Mouse (Mus musculus) cerebellum, adult 18-20 months (tissue): ENCODE data around the gene Hes2.

ENCODE experiments used
- DNase-seq, 2 experiments: peaks; one replicate each; pipeline ENCODE4 v3.0.0; 2021

Gene Hes2

GRCm38 (mm10) chr4:152131809-152132771, 26.6 kb upstream of the Hes2 start:
- DNase-seq, result no peak

DNA sequence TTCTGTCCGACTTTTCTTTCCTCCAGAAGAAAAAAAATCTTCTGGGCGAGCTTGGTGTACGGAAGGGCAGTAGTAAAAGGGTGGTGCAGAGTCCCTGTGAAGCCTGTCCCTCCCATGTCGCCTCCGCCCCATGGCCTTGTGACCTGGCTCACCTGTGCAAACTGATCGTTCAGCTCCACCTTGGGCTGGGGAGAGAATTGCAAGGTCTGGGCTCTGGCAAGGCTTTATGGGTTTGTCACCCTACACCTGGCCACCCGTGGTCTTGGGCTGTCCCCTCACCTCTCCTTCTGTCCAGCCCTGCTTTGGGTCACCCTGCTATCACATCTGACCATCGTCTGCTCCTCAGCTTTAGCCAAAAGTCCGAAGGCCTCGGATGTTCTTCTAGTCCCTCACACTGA, 25.9 kb upstream of the Hes2 start:
- no peak for DNase-seq

GRCm38 (mm10) chr4:152133213-152133612, 25.5 kb upstream of the Hes2 start:
- DNase-seq, result no peak

DNA sequence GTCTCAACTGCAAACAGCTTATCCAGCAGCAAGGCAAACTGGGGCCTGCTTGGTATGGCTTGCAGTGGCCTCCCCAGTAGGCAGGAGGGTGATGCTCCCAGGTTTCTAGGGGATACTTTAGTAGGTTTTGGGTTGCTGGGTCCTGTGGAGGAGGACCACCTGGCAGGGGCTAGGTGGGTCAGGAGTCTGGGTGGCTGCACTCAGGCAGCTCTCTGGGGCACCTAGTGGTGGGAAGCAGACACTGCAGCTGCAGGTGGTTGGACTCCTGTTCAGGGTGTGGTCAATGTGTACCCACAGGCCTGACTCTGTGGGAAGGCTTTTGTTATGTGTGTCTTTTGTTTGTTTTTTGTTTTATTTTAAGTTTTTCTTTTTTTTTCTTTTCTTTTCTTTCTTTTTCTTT, 24.2 kb upstream of the Hes2 start:
- peak; percentile 51 to 53 for DNase-seq

DNA sequence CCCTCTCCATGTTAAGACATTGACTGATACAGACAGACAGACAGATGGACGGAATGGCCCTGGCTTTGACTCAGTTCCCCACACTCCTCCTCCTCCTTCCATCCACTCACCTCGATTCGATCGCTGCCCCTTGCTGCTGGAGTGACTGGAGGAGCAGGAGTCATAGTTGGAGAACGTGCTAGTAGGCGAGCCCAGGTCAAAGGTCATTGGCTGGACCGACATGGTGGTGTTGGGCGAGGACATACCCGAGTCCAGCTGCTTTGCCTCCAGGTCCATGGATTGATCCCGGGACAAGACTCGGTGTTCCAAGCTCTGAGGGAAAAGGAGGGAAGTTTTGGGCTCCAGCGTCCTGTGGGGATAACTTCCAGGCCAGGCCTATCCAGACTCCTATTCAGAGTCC, 23.3 kb upstream of the Hes2 start:
- DNase-seq, result no peak

DNA sequence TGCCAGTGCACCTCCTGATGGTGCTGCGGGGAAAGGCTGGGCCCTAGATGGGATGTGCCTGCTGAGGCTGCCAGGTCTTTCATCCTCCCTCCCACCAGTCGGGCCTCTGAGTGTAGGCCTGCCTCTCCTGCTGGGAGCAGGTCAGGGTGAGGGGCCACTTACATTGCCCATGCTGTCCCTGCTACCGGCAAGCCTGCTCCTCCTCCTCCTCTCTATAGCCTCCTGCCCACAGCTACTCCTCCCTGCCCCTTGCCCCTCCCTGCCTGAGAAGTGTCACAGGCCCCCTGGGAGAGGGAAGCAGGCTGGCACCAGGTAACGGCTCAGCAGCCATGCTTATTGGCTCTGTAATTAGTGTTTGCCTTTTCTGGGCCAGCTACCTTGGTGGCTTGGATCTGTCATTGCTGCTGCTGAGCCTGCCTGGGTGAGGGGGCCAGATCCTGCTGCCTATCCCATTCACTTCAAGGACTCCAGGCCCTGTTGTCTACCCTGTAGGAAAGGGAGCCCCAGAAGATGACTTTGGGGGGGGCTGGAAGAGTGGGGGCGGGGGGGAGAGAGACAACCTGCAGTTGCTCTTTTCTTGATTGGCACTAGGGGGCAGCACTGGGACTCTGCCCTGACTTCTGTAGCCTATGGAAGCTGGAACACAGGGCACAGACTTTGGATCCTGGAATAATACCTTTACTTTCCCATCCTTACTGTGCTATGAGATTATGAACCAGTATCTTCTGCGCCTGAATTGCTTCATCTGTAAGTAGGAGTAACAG, 22.4 kb upstream of the Hes2 start:
- DNase-seq, result peak; percentile 28 to 41

DNA sequence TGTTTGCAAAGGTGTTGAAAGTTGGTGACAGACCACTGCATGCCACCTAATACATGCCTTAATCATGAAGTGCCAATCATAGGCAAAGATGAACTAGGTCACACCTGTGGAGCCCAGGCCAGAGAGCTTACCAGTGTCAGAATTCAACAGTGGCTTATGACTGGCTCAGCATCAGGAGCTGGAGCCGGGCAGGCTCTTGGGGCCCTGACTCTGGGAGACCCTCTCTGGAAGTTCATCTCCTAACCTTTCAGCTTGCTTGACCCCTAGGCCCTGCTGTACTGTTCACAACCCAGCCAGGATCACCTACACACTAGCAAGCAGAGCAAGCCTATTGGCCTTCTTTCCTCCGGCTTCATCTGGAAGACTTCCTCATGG, 21.8 kb upstream of the Hes2 start:
- no peak for DNase-seq

DNA sequence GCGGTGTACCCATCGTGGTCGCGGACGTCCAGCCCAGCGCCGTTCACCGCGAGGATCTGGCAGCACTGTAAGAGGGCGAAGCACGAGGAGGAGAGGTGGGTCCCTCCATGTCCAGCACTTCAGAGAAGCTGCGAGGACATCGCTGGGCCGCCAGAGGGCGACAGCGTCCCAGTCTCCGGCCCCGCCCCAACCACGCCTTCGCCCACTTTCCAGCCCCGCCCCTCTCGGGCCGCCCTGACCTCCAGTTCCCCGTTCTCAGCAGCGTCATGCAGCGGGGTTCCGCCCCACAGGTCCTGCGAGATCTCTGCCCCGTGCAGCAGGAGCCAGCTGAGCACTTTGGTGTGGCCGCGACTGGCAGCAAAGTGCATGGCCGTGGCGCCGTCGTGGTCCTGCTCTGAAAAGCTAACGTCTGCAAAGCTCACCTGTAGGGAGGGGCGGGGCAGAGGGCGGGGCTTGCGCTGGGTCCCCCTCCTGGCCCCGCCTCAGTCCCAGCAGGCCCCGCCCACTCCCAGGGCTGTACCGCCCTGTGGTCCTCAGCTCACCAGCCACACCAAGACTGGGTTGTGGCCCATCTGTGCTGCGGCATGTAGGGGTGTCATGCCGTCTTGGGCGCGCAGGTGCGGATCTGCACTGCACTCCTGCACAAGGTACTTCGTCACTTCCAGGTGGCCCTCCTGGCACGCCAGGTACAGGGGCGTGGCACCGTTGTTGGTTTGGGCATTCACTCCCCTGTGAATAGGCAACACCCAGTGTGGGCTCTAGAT, 20.0 kb upstream of the Hes2 start:
- peak; percentile 79 to 82 for DNase-seq

DNA sequence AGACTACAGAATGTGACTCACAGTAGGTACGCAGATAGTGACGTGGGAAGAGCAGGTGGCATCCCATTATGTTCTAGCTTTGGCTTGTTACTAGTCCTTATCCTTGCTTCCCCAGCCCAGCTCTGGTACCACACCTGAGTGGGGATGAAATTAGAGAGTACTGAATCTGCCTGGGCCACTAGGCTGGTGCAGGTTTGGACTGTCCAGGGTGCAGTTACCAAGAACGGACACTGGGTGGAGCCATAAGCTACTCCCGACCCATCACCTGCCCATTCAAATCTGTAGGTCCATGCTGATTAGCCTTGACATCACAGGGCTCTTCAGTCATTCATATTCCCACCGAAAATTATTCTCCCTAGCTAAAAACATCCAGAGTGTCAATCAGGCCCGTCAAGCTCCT, 18.2 kb upstream of the Hes2 start:
- peak; percentile 43 to 47 for DNase-seq

DNA sequence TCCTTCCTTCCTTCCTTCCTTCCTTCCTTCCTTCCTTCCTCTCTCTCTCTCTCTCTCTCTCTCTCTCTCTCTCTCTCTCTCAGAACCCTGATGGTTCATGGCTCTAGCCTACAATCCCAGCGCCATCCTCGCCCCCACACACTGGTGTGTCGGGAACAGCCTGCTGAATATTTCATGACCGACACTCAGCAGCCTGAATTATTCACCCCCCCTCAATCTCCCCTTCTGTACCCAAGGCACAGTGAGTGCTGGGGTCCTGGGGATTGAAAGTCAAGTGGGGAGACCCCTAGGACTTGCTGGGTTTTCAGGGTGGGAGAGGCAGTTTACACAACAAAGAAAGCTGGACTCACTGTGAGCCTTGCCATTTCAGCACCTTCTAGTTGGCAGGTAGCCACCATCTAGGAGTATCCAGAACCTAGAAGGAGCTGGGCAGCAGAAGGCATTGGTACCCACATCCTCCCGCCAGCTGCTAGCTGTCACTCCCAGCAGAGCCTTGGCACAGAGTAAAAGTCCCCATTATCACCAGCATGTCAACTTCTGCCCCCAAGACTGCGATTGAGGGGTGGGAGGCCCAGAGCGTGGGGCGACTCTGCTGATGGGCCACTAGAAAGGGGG, 17.0 kb upstream of the Hes2 start:
- DNase-seq, result no peak

DNA sequence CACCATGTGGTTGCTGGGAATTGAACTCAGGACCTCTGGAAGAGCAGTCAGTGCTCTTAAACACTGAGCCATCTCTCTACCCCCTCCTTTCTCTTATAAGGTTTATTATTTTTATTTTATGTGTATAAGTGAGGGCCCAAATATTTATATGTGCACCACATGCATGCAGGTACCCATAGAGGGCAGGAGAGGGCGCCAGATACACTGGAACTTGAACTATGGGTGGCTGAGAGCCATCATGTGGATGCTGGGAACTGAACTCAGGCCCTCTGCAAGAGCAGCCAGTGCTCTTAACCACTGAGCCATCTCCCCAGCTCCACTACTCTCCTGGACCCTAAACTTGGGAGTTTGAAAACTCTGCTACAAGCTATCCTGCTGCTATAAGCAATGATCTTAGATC, 15.0 kb upstream of the Hes2 start:
- no peak for DNase-seq

GRCm38 (mm10) chr4:152145473-152145872, 13.2 kb upstream of the Hes2 start:
- DNase-seq, result no peak

DNA sequence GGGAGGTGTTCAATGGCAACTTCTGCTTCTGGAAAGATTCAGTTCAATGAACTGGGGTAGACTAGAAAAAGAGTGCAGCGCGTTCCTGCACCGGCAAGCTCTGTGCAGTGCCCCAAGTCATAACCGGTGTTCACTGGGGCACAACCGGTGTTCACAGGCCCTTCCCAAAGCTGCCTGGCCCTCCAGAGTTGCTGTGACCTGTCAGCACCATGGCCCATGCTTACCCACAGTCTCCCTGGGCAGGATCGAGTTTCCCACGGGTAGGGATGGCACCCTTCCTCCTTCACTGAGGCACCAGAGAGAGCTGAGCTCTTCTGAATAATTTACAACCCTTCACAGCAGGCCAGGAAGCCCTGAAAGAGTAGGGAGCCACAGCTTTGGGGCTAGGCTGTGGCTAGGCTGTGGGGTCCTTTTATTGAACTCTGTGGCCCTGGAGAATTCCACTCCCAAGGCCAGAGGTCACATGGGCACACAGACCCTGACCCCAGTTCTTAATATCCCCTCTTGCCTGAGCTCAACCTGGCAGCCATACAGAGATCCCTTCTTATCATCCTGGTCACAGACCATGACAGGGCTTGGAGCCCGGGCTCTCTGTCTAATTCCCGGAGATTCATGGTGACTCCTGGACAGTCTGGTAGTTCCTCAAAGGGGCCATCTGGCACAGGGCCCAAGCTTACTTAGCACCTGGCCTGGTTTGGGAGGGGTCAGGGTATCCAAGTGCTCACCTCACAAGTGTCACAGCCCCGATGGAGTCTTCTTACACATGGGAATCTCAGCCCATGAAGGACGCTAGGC, 12.4 kb upstream of the Hes2 start:
- DNase-seq, result no peak

DNA sequence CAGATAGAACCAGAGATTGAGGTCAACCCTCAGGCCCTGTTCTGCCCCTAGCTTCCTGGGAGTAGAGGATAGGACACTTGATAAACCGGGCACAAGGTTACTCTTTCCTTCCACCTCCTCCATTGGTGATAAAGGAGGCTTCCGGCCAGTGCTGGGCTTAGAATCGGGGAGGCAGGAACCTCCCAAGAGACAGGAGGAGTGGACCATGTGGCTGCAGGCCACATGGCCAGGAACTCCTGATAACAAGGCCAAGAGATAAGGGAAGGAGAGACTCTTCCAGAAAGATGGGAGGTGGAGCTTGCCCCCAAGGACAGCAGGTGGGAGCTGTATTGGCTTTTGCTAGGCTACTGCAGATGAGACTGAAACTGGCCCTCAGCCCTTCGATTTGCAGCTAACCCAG, 8.1 kb upstream of the Hes2 start:
- DNase-seq, result no peak

GRCm38 (mm10) chr4:152151451-152151965, 7.2 kb upstream of the Hes2 start:
- DNase-seq, result no peak

DNA sequence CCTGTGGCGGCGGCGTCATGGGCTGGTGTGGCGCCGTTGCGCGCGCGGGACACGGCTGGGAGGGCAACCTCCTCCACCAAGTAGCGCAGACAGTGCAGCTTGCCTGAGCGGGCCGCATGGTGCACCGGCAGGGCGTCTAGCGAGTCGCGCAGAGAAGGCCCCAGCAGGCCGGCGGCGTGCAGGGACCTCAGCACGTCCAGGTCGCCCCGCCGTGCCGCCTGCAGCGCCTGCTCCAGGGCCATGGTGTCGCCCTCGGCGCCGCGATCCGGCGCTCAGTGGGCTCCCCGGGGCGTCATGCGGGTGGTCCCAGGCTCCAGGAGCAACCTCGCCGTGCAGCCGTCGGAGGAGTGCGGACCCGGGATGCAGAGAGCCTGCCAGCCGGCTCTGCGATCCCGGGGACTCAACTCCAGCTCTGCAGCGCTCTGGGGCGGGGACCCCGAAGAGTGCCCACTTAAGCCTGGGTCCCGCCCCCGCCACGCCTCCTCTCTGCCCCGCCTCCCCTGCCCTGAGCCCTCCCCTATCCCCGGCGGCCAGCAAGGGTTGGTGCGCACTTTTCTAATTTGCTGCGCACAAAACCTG, 6.6 kb upstream of the Hes2 start, which contains the start of gene Espn:
TSS of gene Espn (minus strand) at position 406 of the 579 bp plus-strand sequence.
- no peak for DNase-seq

- peak; percentile 67 to 77 for DNase-seq
Observed at GRCm38 (mm10) chr4:152153771-152154177, 4.9 kb upstream of the Hes2 start.

DNA sequence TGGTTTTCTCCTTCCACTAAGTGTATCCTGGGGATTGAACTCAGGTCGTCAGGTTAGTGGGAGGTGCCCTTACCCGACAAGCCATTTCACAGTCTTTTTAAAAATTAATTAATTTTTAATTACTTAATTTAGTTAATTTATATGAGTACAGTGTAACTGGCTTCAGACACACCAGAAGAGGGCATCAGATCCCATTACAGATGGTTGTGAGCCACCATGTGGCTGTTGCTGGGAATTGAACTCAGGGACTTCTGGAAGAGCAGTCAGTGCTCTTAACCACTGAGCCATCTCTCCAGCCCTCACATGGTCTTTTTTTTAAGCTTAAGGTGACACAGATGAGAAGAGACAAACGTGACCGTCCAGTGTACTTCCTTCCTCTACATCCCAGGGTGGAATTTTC, 3.6 kb upstream of the Hes2 start:
- no peak for DNase-seq

GRCm38 (mm10) chr4:152157779-152158584, 685 bp upstream of the Hes2 start:
- peak; percentile 48 to 68 for DNase-seq

DNA sequence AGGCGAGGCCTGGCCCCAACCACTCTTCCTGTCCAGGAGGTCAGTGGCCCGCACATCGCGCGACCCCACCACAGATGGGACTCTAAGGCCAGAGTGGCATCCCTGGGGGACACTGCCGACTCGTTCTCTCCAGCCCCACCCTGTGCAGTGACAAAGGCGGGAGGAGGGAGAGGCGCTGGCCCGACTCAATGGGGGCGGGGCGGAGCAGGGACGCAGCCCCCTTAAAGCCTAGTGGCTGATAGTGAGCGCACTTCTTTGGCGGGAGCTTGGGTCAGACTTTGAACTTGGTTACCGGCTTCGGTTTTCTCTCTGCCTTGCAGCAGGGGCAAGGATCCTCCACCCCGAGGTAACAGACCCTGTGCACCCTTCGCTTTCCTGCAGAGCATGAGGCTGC, 615 bp downstream of the Hes2 start:
- DNase-seq, result no peak
